Mouse (Mus musculus): ENCODE results near the gene Tas1r3. TPM values are rescaled to one million over a fixed set of nuclear protein-coding genes. Genes with fewer than 3 reads are reported as not detected.

The Tas1r3 gene
- polyA plus RNA-seq, 1 experiment from 2014 or later = 0.35 TPM

GRCm38 (mm10) chr4:155833234-155833633 lies 29.9 kb downstream of the Tas1r3 start:
- no peak overlapping the region for H3K4me3 ChIP-seq (ENCODE audit: low read depth, low read length)
- no peaks in the 10 kb centered on the region for H3K9me3 ChIP-seq (ENCODE audit: control insufficient read depth, low read depth, low read length)
- no peak overlapping the region for H3K9ac ChIP-seq (replicated peaks; ENCODE audit: low read depth, low read length)
- ATAC-seq (ENCODE audit: insufficient number of reproducible peaks, insufficient read depth, low FRiP score, low read depth) = no peak
- H3K27ac ChIP-seq (ENCODE audit: low read length) = no peak overlapping the region
- H3K27me3 ChIP-seq (ENCODE audit: control insufficient read depth, insufficient read depth, low read length) = no peaks in the 10 kb centered on the region
- 85% methylated on average over 4 of the region's 4 CpGs for WGBS
- peaks cover 5% of the 10 kb centered on the region for H3K36me3 ChIP-seq (ENCODE audit: control insufficient read depth, insufficient read depth, low read length)
- H3K4me1 ChIP-seq (ENCODE audit: control insufficient read depth, insufficient read depth, low read length) = peaks cover 29% of the 10 kb centered on the region
- no peak overlapping the region for H3K4me2 ChIP-seq (replicated peaks; ENCODE audit: low read depth, low read length)

GRCm38 (mm10) chr4:155832321-155832720 lies 30.8 kb downstream of the Tas1r3 start:
- H3K36me3 ChIP-seq (ENCODE audit: control insufficient read depth, insufficient read depth, low read length) = peaks cover 9% of the 10 kb centered on the region
- WGBS = 56% methylated on average over 10 of the region's 10 CpGs

DNA sequence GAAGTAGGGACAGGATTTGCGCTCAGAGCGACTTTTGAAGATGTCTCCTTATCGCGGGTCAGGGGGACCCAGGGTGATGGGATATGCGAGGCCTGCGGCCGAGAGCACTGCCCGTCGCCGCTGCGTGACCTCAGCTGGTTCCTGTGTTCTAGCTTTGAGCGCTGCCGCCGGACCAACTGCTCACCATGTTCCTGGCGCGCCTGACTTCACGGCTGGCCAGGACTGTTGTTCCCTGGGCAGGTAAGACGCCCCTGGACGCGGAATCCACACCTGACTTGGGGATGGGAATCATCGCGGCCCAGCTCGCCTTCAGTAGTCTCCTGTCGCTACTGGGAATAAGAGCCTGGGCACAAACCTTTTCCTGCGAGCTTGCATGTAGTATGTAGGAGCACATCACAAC lies 31.3 kb downstream of the Tas1r3 start:
- H3K27me3 ChIP-seq (ENCODE audit: control insufficient read depth, insufficient read depth, low read length) = no peaks in the 10 kb centered on the region
- H3K4me3 ChIP-seq (ENCODE audit: low read depth, low read length) = peak overlapping the region; percentile 77
- H3K4me2 ChIP-seq (replicated peaks; ENCODE audit: low read depth, low read length) = peak overlapping the region; percentile 97
- peaks cover 14% of the 10 kb centered on the region for H3K36me3 ChIP-seq (ENCODE audit: control insufficient read depth, insufficient read depth, low read length)
- WGBS = 1% methylated on average over 25 of the region's 25 CpGs
- peak overlapping the region; percentile 72 for H3K9ac ChIP-seq (replicated peaks; ENCODE audit: low read depth, low read length)
- H3K9me3 ChIP-seq (ENCODE audit: control insufficient read depth, low read depth, low read length) = no peaks in the 10 kb centered on the region
- ATAC-seq (ENCODE audit: insufficient number of reproducible peaks, insufficient read depth, low FRiP score, low read depth) = peak; percentile 1; the same call in 1 of the 2 replicates
- H3K4me1 ChIP-seq (ENCODE audit: control insufficient read depth, insufficient read depth, low read length) = peaks cover 24% of the 10 kb centered on the region
- H3K27ac ChIP-seq (ENCODE audit: low read length) = peak overlapping the region; percentile 87

More at GRCm38 (mm10) chr4:155832321-155832720, 30.8 kb downstream of the Tas1r3 start:
- ATAC-seq (ENCODE audit: insufficient number of reproducible peaks, insufficient read depth, low FRiP score, low read depth) = no peak
- peaks cover 24% of the 10 kb centered on the region for H3K4me1 ChIP-seq (ENCODE audit: control insufficient read depth, insufficient read depth, low read length)
- peak overlapping the region; percentile 87 for H3K27ac ChIP-seq (ENCODE audit: low read length)
- H3K4me3 ChIP-seq (ENCODE audit: low read depth, low read length) = peak overlapping the region; percentile 77
- H3K4me2 ChIP-seq (replicated peaks; ENCODE audit: low read depth, low read length) = peak overlapping the region; percentile 97
- peak overlapping the region; percentile 72 for H3K9ac ChIP-seq (replicated peaks; ENCODE audit: low read depth, low read length)
- no peaks in the 10 kb centered on the region for H3K27me3 ChIP-seq (ENCODE audit: control insufficient read depth, insufficient read depth, low read length)
- no peaks in the 10 kb centered on the region for H3K9me3 ChIP-seq (ENCODE audit: control insufficient read depth, low read depth, low read length)

- peak within 1 kb of the TSS; percentile 72 for H3K9ac ChIP-seq (replicated peaks; ENCODE audit: low read depth, low read length)
- under 1% methylated on average over 49 of the region's 49 CpGs for WGBS
- no peaks in the 10 kb centered on the region for H3K9me3 ChIP-seq (ENCODE audit: control insufficient read depth, low read depth, low read length)
- peak within 1 kb of the TSS; percentile 77 for H3K4me3 ChIP-seq (ENCODE audit: low read depth, low read length)
- peak within 1 kb of the TSS; percentile 87 for H3K27ac ChIP-seq (ENCODE audit: low read length)
- H3K36me3 ChIP-seq (ENCODE audit: control insufficient read depth, insufficient read depth, low read length) = peaks cover 15% of the 10 kb centered on the region
- no peaks in the 10 kb centered on the region for H3K27me3 ChIP-seq (ENCODE audit: control insufficient read depth, insufficient read depth, low read length)
- peaks cover 24% of the 10 kb centered on the region for H3K4me1 ChIP-seq (ENCODE audit: control insufficient read depth, insufficient read depth, low read length)
- peak within 1 kb of the TSS; percentile 97 for H3K4me2 ChIP-seq (replicated peaks; ENCODE audit: low read depth, low read length)
- peak; percentile 96 for ATAC-seq (ENCODE audit: insufficient number of reproducible peaks, insufficient read depth, low FRiP score, low read depth)
Observed at GRCm38 (mm10) chr4:155831205-155831766, 31.9 kb downstream of the Tas1r3 start, which contains the start of gene Aurkaip1. Gene Aurkaip1 (plus strand): TSS chr4:155831272.

- H3K27me3 ChIP-seq (ENCODE audit: control insufficient read depth, insufficient read depth, low read length) = no peaks in the 10 kb centered on the region
- no peak for ATAC-seq (ENCODE audit: insufficient number of reproducible peaks, insufficient read depth, low FRiP score, low read depth)
- peak overlapping the region; percentile 27 for H3K4me2 ChIP-seq (replicated peaks; ENCODE audit: low read depth, low read length)
- H3K27ac ChIP-seq (ENCODE audit: low read length) = peak overlapping the region; percentile 33; the same call in 1 of the 2 replicates
- H3K9ac ChIP-seq (replicated peaks; ENCODE audit: low read depth, low read length) = no peak overlapping the region
- WGBS = 57% methylated on average over 8 of the region's 8 CpGs
- H3K36me3 ChIP-seq (ENCODE audit: control insufficient read depth, insufficient read depth, low read length) = peaks cover 16% of the 10 kb centered on the region
- peak overlapping the region; percentile 77 for H3K4me3 ChIP-seq (ENCODE audit: low read depth, low read length)
- H3K9me3 ChIP-seq (ENCODE audit: control insufficient read depth, low read depth, low read length) = no peaks in the 10 kb centered on the region
- peaks cover 24% of the 10 kb centered on the region for H3K4me1 ChIP-seq (ENCODE audit: control insufficient read depth, insufficient read depth, low read length)
Observed at GRCm38 (mm10) chr4:155830596-155830995, 32.6 kb downstream of the Tas1r3 start.

- peaks cover 24% of the 10 kb centered on the region for H3K36me3 ChIP-seq (ENCODE audit: control insufficient read depth, insufficient read depth, low read length)
- 89% methylated on average over 4 of the region's 4 CpGs for WGBS
- no peak for ATAC-seq (ENCODE audit: insufficient number of reproducible peaks, insufficient read depth, low FRiP score, low read depth)
- no peak overlapping the region for H3K4me3 ChIP-seq (ENCODE audit: low read depth, low read length)
- H3K9me3 ChIP-seq (ENCODE audit: control insufficient read depth, low read depth, low read length) = no peaks in the 10 kb centered on the region
- H3K27ac ChIP-seq (ENCODE audit: low read length) = no peak overlapping the region
- no peak overlapping the region for H3K4me2 ChIP-seq (replicated peaks; ENCODE audit: low read depth, low read length)
- H3K9ac ChIP-seq (replicated peaks; ENCODE audit: low read depth, low read length) = no peak overlapping the region
- H3K27me3 ChIP-seq (ENCODE audit: control insufficient read depth, insufficient read depth, low read length) = no peaks in the 10 kb centered on the region
- peaks cover 24% of the 10 kb centered on the region for H3K4me1 ChIP-seq (ENCODE audit: control insufficient read depth, insufficient read depth, low read length)
Observed at GRCm38 (mm10) chr4:155829866-155830265, 33.3 kb downstream of the Tas1r3 start.

GRCm38 (mm10) chr4:155823443-155823842 lies 39.7 kb downstream of the Tas1r3 start:
- Histone ChIP-seq H3K27me3 (ENCODE audit: control insufficient read depth, insufficient read depth, low read length) (no peaks in the 10 kb centered on the region), H3K9me3 (ENCODE audit: control insufficient read depth, low read depth, low read length) (no peaks in the 10 kb centered on the region), H3K4me1 (ENCODE audit: control insufficient read depth, insufficient read depth, low read length) (no peaks in the 10 kb centered on the region), H3K4me3 (ENCODE audit: low read depth, low read length) (no peak overlapping the region), H3K27ac (ENCODE audit: low read length) (no peak overlapping the region), H3K4me2 (replicated peaks; ENCODE audit: low read depth, low read length) (no peak overlapping the region), H3K9ac (replicated peaks; ENCODE audit: low read depth, low read length) (no peak overlapping the region), H3K36me3 (ENCODE audit: control insufficient read depth, insufficient read depth, low read length) (peaks cover 81% of the 10 kb centered on the region)
- 94% methylated on average over 16 of the region's 16 CpGs for WGBS
- no peak for ATAC-seq (ENCODE audit: insufficient number of reproducible peaks, insufficient read depth, low FRiP score, low read depth)

DNA sequence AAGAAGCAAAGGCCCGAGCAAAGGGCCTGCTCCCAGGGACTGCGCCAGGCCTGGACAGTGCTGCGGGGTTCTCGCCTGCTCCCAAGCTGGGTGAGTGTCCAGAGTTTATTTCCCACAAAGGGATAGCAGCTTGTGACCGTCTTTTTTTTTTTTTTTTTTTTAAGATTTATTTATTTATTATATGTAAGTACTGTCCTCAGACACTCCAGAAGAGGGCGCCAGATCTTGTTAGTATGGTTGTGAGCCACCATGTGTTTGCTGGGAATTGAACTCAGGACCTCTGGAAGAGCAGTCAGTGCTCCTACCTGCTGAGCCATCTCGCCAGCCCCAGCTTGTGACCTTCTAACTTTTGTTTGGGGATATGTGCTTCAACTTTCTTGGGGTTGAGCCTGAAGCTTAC lies 42.1 kb downstream of the Tas1r3 start:
- H3K27ac ChIP-seq (ENCODE audit: low read length) = no peak overlapping the region
- no peak overlapping the region for H3K4me3 ChIP-seq (ENCODE audit: low read depth, low read length)
- H3K9me3 ChIP-seq (ENCODE audit: control insufficient read depth, low read depth, low read length) = no peaks in the 10 kb centered on the region
- H3K36me3 ChIP-seq (ENCODE audit: control insufficient read depth, insufficient read depth, low read length) = peaks cover 94% of the 10 kb centered on the region
- 72% methylated on average over 7 of the region's 7 CpGs for WGBS
- ATAC-seq (ENCODE audit: insufficient number of reproducible peaks, insufficient read depth, low FRiP score, low read depth) = no peak
- no peak overlapping the region for H3K4me2 ChIP-seq (replicated peaks; ENCODE audit: low read depth, low read length)
- no peaks in the 10 kb centered on the region for H3K27me3 ChIP-seq (ENCODE audit: control insufficient read depth, insufficient read depth, low read length)
- no peak overlapping the region for H3K9ac ChIP-seq (replicated peaks; ENCODE audit: low read depth, low read length)
- no peaks in the 10 kb centered on the region for H3K4me1 ChIP-seq (ENCODE audit: control insufficient read depth, insufficient read depth, low read length)

GRCm38 (mm10) chr4:155817533-155817932 lies 45.6 kb downstream of the Tas1r3 start:
- Histone ChIP-seq H3K4me1 (ENCODE audit: control insufficient read depth, insufficient read depth, low read length) (0 out of 2 replicates have a peak, but pooled peaks cover 16% of the 10 kb centered on the region), H3K9me3 (ENCODE audit: control insufficient read depth, low read depth, low read length) (no peaks in the 10 kb centered on the region), H3K27ac (ENCODE audit: low read length) (no peak overlapping the region), H3K27me3 (ENCODE audit: control insufficient read depth, insufficient read depth, low read length) (no peaks in the 10 kb centered on the region), H3K4me2 (replicated peaks; ENCODE audit: low read depth, low read length) (no peak overlapping the region), H3K9ac (replicated peaks; ENCODE audit: low read depth, low read length) (no peak overlapping the region), H3K4me3 (ENCODE audit: low read depth, low read length) (no peak overlapping the region), H3K36me3 (ENCODE audit: control insufficient read depth, insufficient read depth, low read length) (peaks cover 79% of the 10 kb centered on the region)
- WGBS = 82% methylated on average over 4 of the region's 4 CpGs
- ATAC-seq (ENCODE audit: insufficient number of reproducible peaks, insufficient read depth, low FRiP score, low read depth) = no peak

Data from stomach, embryonic 14.5 days (tissue).